In genomic region chr2:62047504-62048005, GRCm38 (mm10) we compare ENCODE assay signal across 8 mouse cellular contexts. TPM values are rescaled to one million over a fixed set of nuclear protein-coding genes. Genes with fewer than 3 reads are reported as not detected.
DNase-seq lines count a peak whose midpoint lies in the region; ATAC-seq and TF ChIP-seq lines count a peak whose summit lies in the region.

No protein-coding gene starts in this region.

- H3K4me3 ChIP-seq in ES-Bruce4 (ENCODE audit: low read depth, low read length) = peak overlapping the region; percentile 11
- peak overlapping the region; percentile 45 for H3K4me3 ChIP-seq in embryonic facial prominence, embryonic 11.5 days (ENCODE audit: low read depth, low read length)
- peak overlapping the region; percentile 47 for H3K4me3 ChIP-seq in hindbrain, embryonic 15.5 days
- H3K4me3 ChIP-seq in limb, embryonic 13.5 days = peak overlapping the region; percentile 51

- WGBS in embryonic facial prominence, embryonic 11.5 days = under 1% methylated on average over 14 of the region's 14 CpGs
- 2% methylated on average over 14 of the region's 14 CpGs for WGBS in hindbrain, embryonic 15.5 days
- under 1% methylated on average over 14 of the region's 14 CpGs for WGBS in limb, embryonic 13.5 days

- no peak overlapping the region for H3K9ac ChIP-seq in ES-Bruce4 (ENCODE audit: low read depth, poor library complexity, severe bottlenecking)
- H3K9ac ChIP-seq in embryonic facial prominence, embryonic 11.5 days (replicated peaks; ENCODE audit: low read length) = peak overlapping the region; percentile 57
- peak overlapping the region; percentile 70 for H3K9ac ChIP-seq in hindbrain, embryonic 15.5 days
- peak overlapping the region; percentile 65 for H3K9ac ChIP-seq in limb, embryonic 13.5 days

- H3K4me1 ChIP-seq in ES-Bruce4 (ENCODE audit: control insufficient read depth, insufficient read depth, low read length) = no peaks in the 10 kb centered on the region
- H3K4me1 ChIP-seq in embryonic facial prominence, embryonic 11.5 days (ENCODE audit: control insufficient read depth, insufficient read depth, low read length) = no peaks in the 10 kb centered on the region
- 0 out of 2 replicates have a peak, but pooled peaks cover 4% of the 10 kb centered on the region for H3K4me1 ChIP-seq in hindbrain, embryonic 15.5 days (replicated peaks)
- 0 out of 2 replicates have a peak, but pooled peaks cover 9% of the 10 kb centered on the region for H3K4me1 ChIP-seq in limb, embryonic 13.5 days

- no peak for TF ChIP-seq POLR2A in ES-Bruce4 (IDR thresholded peaks at IDR 0.05; ENCODE audit: insufficient read depth, low read length)

- no peak overlapping the region for H3K27ac ChIP-seq in ES-Bruce4 (ENCODE audit: insufficient read depth, low read length)
- no peak overlapping the region for H3K27ac ChIP-seq in embryonic facial prominence, embryonic 11.5 days (replicated peaks; ENCODE audit: low read depth, low read length)
- H3K27ac ChIP-seq in hindbrain, embryonic 15.5 days (replicated peaks) = peak overlapping the region; percentile 91
- no peak overlapping the region for H3K27ac ChIP-seq in limb, embryonic 13.5 days

- H3K4me2 ChIP-seq in embryonic facial prominence, embryonic 11.5 days (ENCODE audit: low read depth, low read length) = peak overlapping the region; percentile 53
- peak overlapping the region; percentile 61 for H3K4me2 ChIP-seq in hindbrain, embryonic 15.5 days
- H3K4me2 ChIP-seq in limb, embryonic 13.5 days (replicated peaks) = peak overlapping the region; percentile 71

- H3K36me3 ChIP-seq in ES-Bruce4 (ENCODE audit: control insufficient read depth, insufficient read depth, low read length, poor library complexity, severe bottlenecking) = no peaks in the 10 kb centered on the region
- no peaks in the 10 kb centered on the region for H3K36me3 ChIP-seq in embryonic facial prominence, embryonic 11.5 days (replicated peaks; ENCODE audit: control insufficient read depth, insufficient read depth, low read depth, low read length)
- no peaks in the 10 kb centered on the region for H3K36me3 ChIP-seq in hindbrain, embryonic 15.5 days
- H3K36me3 ChIP-seq in limb, embryonic 13.5 days = no peaks in the 10 kb centered on the region

- TF ChIP-seq EP300 in ES-Bruce4 (IDR thresholded peaks at IDR 0.05; ENCODE audit: insufficient read depth, low read depth, low read length) = no peak

- no peaks in the 10 kb centered on the region; the same call in 1 of the 2 replicates for H3K27me3 ChIP-seq in ES-Bruce4 (ENCODE audit: control insufficient read depth, insufficient read depth, low read length, poor library complexity, severe bottlenecking)
- no peaks in the 10 kb centered on the region for H3K27me3 ChIP-seq in embryonic facial prominence, embryonic 11.5 days (ENCODE audit: control insufficient read depth, insufficient read depth, low read length)
- no peaks in the 10 kb centered on the region for H3K27me3 ChIP-seq in hindbrain, embryonic 15.5 days
- peaks cover 9% of the 10 kb centered on the region for H3K27me3 ChIP-seq in limb, embryonic 13.5 days

- H3K9me3 ChIP-seq in ES-Bruce4 (replicated peaks; ENCODE audit: control insufficient read depth, insufficient read depth, low read length, poor library complexity, severe bottlenecking) = no peaks in the 10 kb centered on the region
- H3K9me3 ChIP-seq in embryonic facial prominence, embryonic 11.5 days (replicated peaks; ENCODE audit: control insufficient read depth, low read length) = no peaks in the 10 kb centered on the region
- no peaks in the 10 kb centered on the region for H3K9me3 ChIP-seq in hindbrain, embryonic 15.5 days
- no peaks in the 10 kb centered on the region for H3K9me3 ChIP-seq in limb, embryonic 13.5 days

- peak; percentile 54 for DNase-seq in adrenal gland, adult 2 months
- DNase-seq in embryonic facial prominence, embryonic 11.5 days (ENCODE audit: low spot score) = peak; percentile 69
- DNase-seq in retina, postnatal 7 days (ENCODE audit: low read depth, low spot score) = peak; percentile 36
- DNase-seq in lung, adult 18-20 months = no peak

- peak; percentile 77 for ATAC-seq in embryonic facial prominence, embryonic 11.5 days (replicated peaks; ENCODE audit: insufficient number of reproducible peaks, low FRiP score, low TSS enrichment, low read depth)
- peak; percentile 94 for ATAC-seq in hindbrain, embryonic 15.5 days (ENCODE audit: low FRiP score, low read depth)
- ATAC-seq in limb, embryonic 13.5 days (ENCODE audit: low FRiP score, low read depth) = peak; percentile 48; the same call in 1 of the 2 replicates
- ATAC-seq in granulocyte monocyte progenitor cell, adult 5-6 weeks (replicated peaks; ENCODE audit: poor library complexity, severe bottlenecking) = no peak

- no peak for TF ChIP-seq CTCF in ES-Bruce4 (IDR thresholded peaks at IDR 0.05; ENCODE audit: low read depth, low read length)

RNA-seq across cellular contexts. Expression of gene Slc4a10, which starts 1.3 kb away (rescaled TPM):
- polyA plus RNA-seq in ES-Bruce4 (2011; ENCODE audit: insufficient read depth, insufficient read length, low read depth, missing spikeins) = not detected in 2 replicates
- total RNA-seq in adrenal gland, adult 2 months (2021) = 1 to 10 TPM; 2.5 to 5.5 TPM
- 0.23 and 0.37 TPM in 2 replicates for polyA plus RNA-seq in adrenal gland, adult 2 months (2012; rRNA removed)
- 0.10 and 0.18 TPM in 2 replicates for polyA plus RNA-seq in embryonic facial prominence, embryonic 11.5 days (2014; fragmentation: Nextera tagmentation; extraction: Ambion mirVana)
- polyA plus RNA-seq in hindbrain, embryonic 15.5 days (2015; fragmentation: Nextera tagmentation; extraction: Ambion mirVana) = 23.4 and 24.5 TPM in 2 replicates
- 0.04 and 0.13 TPM in 2 replicates for polyA plus RNA-seq in limb, embryonic 13.5 days (2015; fragmentation: Nextera tagmentation; extraction: Ambion mirVana)
- not detected in 2 replicates for total RNA-seq in granulocyte monocyte progenitor cell, adult 5-6 weeks (2014; fragmentation: Nextera tagmentation)
- total RNA-seq in granulocyte monocyte progenitor cell, adult 5-6 weeks (2017) = not detected in 2 replicates

Comparison
In these comparisons a context has a peak if more than half of its experiments do, and no peak if none do; other contexts are left out.
1. DNase-seq: peak in adrenal gland, adult 2 months (single experiment), embryonic facial prominence, embryonic 11.5 days (single experiment) and retina, postnatal 7 days (single experiment); none in lung, adult 18-20 months (0 of 2).
2. RNA of gene Slc4a10, which starts 1.3 kb away (polyA plus RNA-seq): 23.4 to 24.5 TPM in hindbrain, embryonic 15.5 days; 0.23 to 0.37 TPM in adrenal gland, adult 2 months, 0.10 to 0.18 TPM in embryonic facial prominence, embryonic 11.5 days, 0.04 to 0.13 TPM in limb, embryonic 13.5 days and not detected in ES-Bruce4; every median in the first group is over 10 times any median in the second.
3. Peak in every context shown above with its lines, with median percentiles within 50 percentile points of each other: H3K4me3 ChIP-seq and H3K4me2 ChIP-seq.